Mouse (Mus musculus): ENCODE measurements around the gene Slc35e2.

Gene Slc35e2

GRCm38 (mm10) chr4:155577132-155577531, 24.1 kb upstream of the Slc35e2 start:
- DNase-seq: no peak

- no peak for DNase-seq
These were observed 23.5 kb upstream of the Slc35e2 start for GRCm38 (mm10) chr4:155577741-155578140.

- peak; percentile 57 for DNase-seq
These were observed 22.7 kb upstream of the Slc35e2 start for GRCm38 (mm10) chr4:155578336-155579125.

GRCm38 (mm10) chr4:155580420-155580819, 20.8 kb upstream of the Slc35e2 start:
- peak; percentile 66 for DNase-seq

GRCm38 (mm10) chr4:155582279-155582905, 18.8 kb upstream of the Slc35e2 start:
- no peak for DNase-seq

- no peak for DNase-seq
These were observed 11.9 kb upstream of the Slc35e2 start for GRCm38 (mm10) chr4:155589356-155589755.

GRCm38 (mm10) chr4:155591012-155591719, 10.1 kb upstream of the Slc35e2 start:
- DNase-seq: no peak

- DNase-seq: peak; percentile 26
These were observed 7.4 kb upstream of the Slc35e2 start for GRCm38 (mm10) chr4:155593780-155594179.

GRCm38 (mm10) chr4:155595777-155596176, 5.4 kb upstream of the Slc35e2 start:
- DNase-seq: peak; percentile 28

- DNase-seq: no peak
These were observed 4.6 kb upstream of the Slc35e2 start for GRCm38 (mm10) chr4:155596606-155597005.

- no peak for DNase-seq
These were observed 2.7 kb upstream of the Slc35e2 start for GRCm38 (mm10) chr4:155598536-155598935.

GRCm38 (mm10) chr4:155599901-155600825, 1.1 kb upstream of the Slc35e2 start:
- no peak for DNase-seq

- no peak for DNase-seq
These were observed 811 bp downstream of the Slc35e2 start for GRCm38 (mm10) chr4:155601997-155602456.

- no peak for DNase-seq
These were observed 1.5 kb downstream of the Slc35e2 start for GRCm38 (mm10) chr4:155602753-155603152.

GRCm38 (mm10) chr4:155603801-155604200, 2.6 kb downstream of the Slc35e2 start:
- no peak for DNase-seq

GRCm38 (mm10) chr4:155605132-155605531, 3.9 kb downstream of the Slc35e2 start:
- no peak for DNase-seq

GRCm38 (mm10) chr4:155606825-155607224, 5.6 kb downstream of the Slc35e2 start:
- DNase-seq: no peak

GRCm38 (mm10) chr4:155611860-155612259, 10.6 kb downstream of the Slc35e2 start:
- DNase-seq: no peak

- DNase-seq: no peak
These were observed 12.0 kb downstream of the Slc35e2 start for GRCm38 (mm10) chr4:155613264-155613663.

GRCm38 (mm10) chr4:155618321-155618720, 17.1 kb downstream of the Slc35e2 start:
- DNase-seq: no peak

- peak; percentile 98 for DNase-seq
These were observed 23.4 kb downstream of the Slc35e2 start, which contains the start of gene Cdk11b for GRCm38 (mm10) chr4:155624338-155625291. Gene Cdk11b, plus strand, starts transcription at chr4:155624854.
